Mouse (Mus musculus) stomach, embryonic 15.5 days (tissue): ENCODE measurements at regions not wholly inside any gene's neighbourhood (a gene's known extent, or its start where the extent isn't known, plus 50 kb on each side); places are given as distances from the start of the nearest gene placed in this dataset.

Experiments used
- ATAC-seq: fragments of 200-750 bp; cut with Nextera tagmentation; 2 replicates; pipeline ENCODE4 v1.8.0; 2017; ENCODE audit warnings: low read depth, moderate number of reproducible peaks, moderate TSS enrichment; ENCODE audit not compliant: insufficient read depth, low FRiP score
- H3K27ac ChIP-seq: fragments of 300-500 bp; sonication (generic); 2 replicates; pipeline ENCODE4 v1.5.1; 2015; ENCODE audit warnings: mild to moderate bottlenecking, inconsistent platforms
- H3K27me3 ChIP-seq: fragments of 300-500 bp; sonication (generic); replicated peaks from 2 replicates; pipeline ENCODE4 v1.6.1; 2015; ENCODE audit warnings: inconsistent platforms
- H3K36me3 ChIP-seq: fragments of 300-500 bp; sonication (generic); 2 replicates; pipeline ENCODE4 v1.6.1; 2015; ENCODE audit warnings: inconsistent platforms
- H3K4me1 ChIP-seq: fragments of 300-500 bp; sonication (generic); 2 replicates; pipeline ENCODE4 v1.6.1; 2015; ENCODE audit warnings: inconsistent platforms
- H3K4me2 ChIP-seq: fragments of 300-500 bp; sonication (generic); 2 replicates; pipeline ENCODE4 v1.6.1; 2015; ENCODE audit warnings: mild to moderate bottlenecking, inconsistent platforms
- H3K4me3 ChIP-seq: fragments of 300-500 bp; sonication (generic); replicated peaks from 2 replicates; pipeline ENCODE4 v1.5.1; 2015; ENCODE audit warnings: inconsistent platforms
- H3K9ac ChIP-seq: fragments of 300-500 bp; sonication (generic); 2 replicates; pipeline ENCODE4 v1.6.1; 2015; ENCODE audit warnings: inconsistent platforms
- H3K9me3 ChIP-seq: fragments of 300-500 bp; sonication (generic); 2 replicates; pipeline ENCODE4 v1.6.1; 2016; ENCODE audit warnings: inconsistent platforms
- WGBS: fragments of 180-500 bp; shearing (Covaris S2); methylation state at CpG from one replicate; pipeline ENCODE4 v1.1.7; 2015; 5-methylcytosine and 5-hydroxymethylcytosine counted together

DNA sequence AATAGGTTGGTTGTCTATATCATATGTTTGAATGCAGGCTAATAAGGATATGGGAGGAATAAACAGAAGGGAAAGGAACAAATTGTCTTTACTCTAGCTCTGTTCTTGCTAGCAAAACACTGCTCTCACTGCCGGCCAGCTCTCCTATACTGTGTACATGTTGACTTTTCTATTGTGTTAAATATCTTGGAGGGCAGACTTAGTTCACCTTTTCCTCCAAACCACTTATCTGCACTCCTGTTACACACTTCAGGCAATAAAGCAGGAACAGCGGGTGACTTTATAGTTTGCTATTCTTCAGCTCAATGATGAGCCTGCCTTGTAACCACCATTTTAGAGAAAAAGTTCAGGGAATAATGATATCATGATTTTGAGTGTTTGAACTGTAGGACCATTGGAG, 181.0 kb upstream of the Gm6793 start:
- Histone ChIP-seq H3K9ac (no peak overlapping the region), H3K4me3 (no peak overlapping the region), H3K4me1 (no peaks in the 10 kb centered on the region), H3K4me2 (no peak overlapping the region), H3K27ac (no peak overlapping the region), H3K9me3 (no peaks in the 10 kb centered on the region), H3K27me3 (no peaks in the 10 kb centered on the region), H3K36me3 (no peaks in the 10 kb centered on the region)
- 60% methylated on average over 2 of the region's 2 CpGs for WGBS
- peak; percentile 76; the same call in 1 of the 2 replicates for ATAC-seq

- 79% methylated on average over 3 of the region's 3 CpGs for WGBS
- H3K4me3 ChIP-seq, result no peak overlapping the region
- no peaks in the 10 kb centered on the region for H3K4me1 ChIP-seq
- H3K36me3 ChIP-seq, result no peaks in the 10 kb centered on the region
- no peak overlapping the region for H3K27ac ChIP-seq
- H3K9me3 ChIP-seq, result no peaks in the 10 kb centered on the region
- no peak overlapping the region for H3K4me2 ChIP-seq
- no peak for ATAC-seq
- no peaks in the 10 kb centered on the region for H3K27me3 ChIP-seq
- no peak overlapping the region for H3K9ac ChIP-seq
Observed at GRCm38 (mm10) chr8:112191846-112192245, 177.0 kb upstream of the Gm6793 start.

- no peaks in the 10 kb centered on the region for H3K4me1 ChIP-seq
- no peaks in the 10 kb centered on the region for H3K36me3 ChIP-seq
- H3K4me2 ChIP-seq, result no peak overlapping the region
- H3K9me3 ChIP-seq, result no peaks in the 10 kb centered on the region
- no peak overlapping the region for H3K4me3 ChIP-seq
- 17% methylated on average over 2 of the region's 2 CpGs for WGBS
- no peak overlapping the region for H3K9ac ChIP-seq
- H3K27ac ChIP-seq, result no peak overlapping the region
- H3K27me3 ChIP-seq, result no peaks in the 10 kb centered on the region
- no peak for ATAC-seq
Observed at GRCm38 (mm10) chr8:112189698-112190097, 174.9 kb upstream of the Gm6793 start.

DNA sequence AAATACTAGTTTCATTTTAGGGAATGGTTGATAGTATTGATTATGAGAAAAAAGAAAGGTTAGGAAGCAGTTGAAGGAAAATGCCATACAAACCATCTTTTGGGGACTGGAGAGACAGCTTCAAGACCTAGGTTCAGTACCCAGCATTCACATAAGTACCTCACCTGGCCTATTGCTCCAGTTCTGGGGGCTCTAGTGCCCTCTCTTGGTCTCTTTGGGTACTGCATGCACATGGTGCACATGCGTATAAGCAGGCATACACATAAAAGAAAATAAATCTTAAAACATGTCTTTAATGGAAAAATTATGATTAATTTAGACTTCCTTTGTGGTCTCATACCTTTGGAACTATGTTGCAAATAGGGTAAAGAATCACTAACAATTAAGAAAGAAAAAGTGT, 155.3 kb upstream of the Gm6793 start:
- no peak overlapping the region for H3K27ac ChIP-seq
- ATAC-seq, result no peak
- no peaks in the 10 kb centered on the region for H3K36me3 ChIP-seq
- H3K9me3 ChIP-seq, result no peaks in the 10 kb centered on the region; the same call in 1 of the 2 replicates
- no peak overlapping the region for H3K4me3 ChIP-seq
- WGBS, result 93% methylated on average over 1 of the region's 1 CpGs
- no peaks in the 10 kb centered on the region for H3K27me3 ChIP-seq
- no peak overlapping the region for H3K9ac ChIP-seq
- no peak overlapping the region for H3K4me2 ChIP-seq
- no peaks in the 10 kb centered on the region for H3K4me1 ChIP-seq

DNA sequence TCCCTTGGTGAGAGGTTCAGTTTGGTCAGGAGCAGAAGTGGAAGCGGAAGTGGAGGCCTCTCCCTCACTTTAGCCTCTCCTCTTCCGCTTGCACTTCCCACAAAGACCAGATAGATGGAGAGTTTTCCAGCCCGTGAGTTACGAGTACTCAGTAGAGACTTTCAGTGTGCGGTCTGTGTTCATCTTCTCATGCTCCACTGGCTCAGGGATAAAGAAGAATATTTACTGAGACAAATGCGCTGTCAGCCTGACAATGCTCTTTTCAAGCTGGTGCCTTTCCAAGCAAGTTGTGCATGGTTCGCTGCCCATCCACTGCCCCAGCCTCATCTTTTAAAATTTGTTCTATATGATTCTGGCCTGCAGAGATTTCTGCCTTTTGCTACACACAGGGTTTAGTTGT, 141.8 kb upstream of the Gm6793 start:
- WGBS, result 78% methylated on average over 7 of the region's 7 CpGs
- no peaks in the 10 kb centered on the region for H3K27me3 ChIP-seq
- ATAC-seq, result no peak
- no peaks in the 10 kb centered on the region for H3K36me3 ChIP-seq
- no peak overlapping the region for H3K4me2 ChIP-seq
- H3K9me3 ChIP-seq, result no peaks in the 10 kb centered on the region
- no peak overlapping the region for H3K27ac ChIP-seq
- no peak overlapping the region for H3K4me3 ChIP-seq
- H3K4me1 ChIP-seq, result no peaks in the 10 kb centered on the region
- H3K9ac ChIP-seq, result no peak overlapping the region

DNA sequence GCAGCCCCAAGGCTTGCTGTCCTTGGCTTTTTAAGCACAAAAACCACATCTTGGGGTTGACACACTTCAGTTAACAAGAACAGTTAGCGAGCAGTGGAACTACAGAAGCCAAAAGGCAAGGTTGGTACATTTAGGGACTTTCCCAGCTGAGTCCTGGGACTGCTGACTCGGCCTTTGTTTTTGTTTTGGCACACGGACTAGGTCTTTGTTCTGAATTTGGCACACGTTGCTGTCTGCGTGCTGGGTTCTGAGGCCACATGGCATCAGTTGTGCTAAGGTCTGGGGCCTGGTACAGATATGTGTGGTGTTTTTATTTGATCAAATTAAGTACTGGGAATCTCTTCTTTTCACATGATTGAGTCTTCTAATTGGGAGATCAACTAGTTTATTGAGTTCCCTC, 124.1 kb upstream of the Gm6793 start:
- H3K4me3 ChIP-seq, result no peak overlapping the region
- no peaks in the 10 kb centered on the region for H3K36me3 ChIP-seq
- no peak overlapping the region for H3K27ac ChIP-seq
- H3K4me1 ChIP-seq, result no peaks in the 10 kb centered on the region
- WGBS, result 79% methylated on average over 5 of the region's 5 CpGs
- no peak for ATAC-seq
- H3K9me3 ChIP-seq, result no peaks in the 10 kb centered on the region
- no peak overlapping the region for H3K4me2 ChIP-seq
- no peaks in the 10 kb centered on the region for H3K27me3 ChIP-seq
- H3K9ac ChIP-seq, result no peak overlapping the region

- Histone ChIP-seq H3K36me3 (no peaks in the 10 kb centered on the region), H3K9me3 (no peaks in the 10 kb centered on the region), H3K27ac (no peak overlapping the region), H3K27me3 (no peaks in the 10 kb centered on the region), H3K9ac (no peak overlapping the region), H3K4me3 (no peak overlapping the region), H3K4me1 (no peaks in the 10 kb centered on the region), H3K4me2 (no peak overlapping the region)
- 64% methylated on average over 2 of the region's 2 CpGs for WGBS
- ATAC-seq, result no peak
Observed at GRCm38 (mm10) chr8:112130196-112130595, 115.4 kb upstream of the Gm6793 start.

DNA sequence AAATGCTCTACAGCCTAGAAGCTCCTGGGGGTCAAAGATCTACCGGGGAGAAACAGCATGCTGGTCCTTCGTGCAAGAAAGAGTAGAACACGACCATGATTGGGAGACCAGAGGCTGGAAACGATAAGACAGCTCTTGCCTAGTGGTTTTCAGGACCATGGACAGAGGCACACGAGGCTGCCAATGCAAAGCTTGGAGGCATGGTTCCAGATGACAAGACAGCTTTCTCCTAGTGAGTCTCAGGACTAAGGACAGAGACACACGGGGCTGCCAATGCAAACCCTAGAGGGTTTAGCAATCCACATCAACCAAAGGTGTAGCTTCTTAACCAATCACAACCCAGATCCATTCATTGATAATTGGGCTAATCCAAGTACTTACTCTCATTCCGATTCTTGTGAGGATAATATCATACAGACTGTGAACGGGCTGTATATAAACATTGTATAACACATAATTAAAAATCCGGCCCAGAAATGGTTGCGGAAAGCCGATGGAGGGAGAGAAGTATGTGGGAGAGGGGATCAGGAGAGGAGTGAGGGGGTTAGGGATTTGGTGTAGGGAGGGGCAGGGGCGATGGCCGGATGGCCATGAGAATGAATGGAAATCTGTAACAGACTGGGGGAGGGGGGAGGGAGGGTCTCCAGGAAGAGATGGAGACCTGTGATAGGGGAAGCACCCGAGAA, 114.1 kb upstream of the Gm6793 start:
- WGBS, result 47% methylated on average over 14 of the region's 14 CpGs
- peak; percentile 76 for ATAC-seq

DNA sequence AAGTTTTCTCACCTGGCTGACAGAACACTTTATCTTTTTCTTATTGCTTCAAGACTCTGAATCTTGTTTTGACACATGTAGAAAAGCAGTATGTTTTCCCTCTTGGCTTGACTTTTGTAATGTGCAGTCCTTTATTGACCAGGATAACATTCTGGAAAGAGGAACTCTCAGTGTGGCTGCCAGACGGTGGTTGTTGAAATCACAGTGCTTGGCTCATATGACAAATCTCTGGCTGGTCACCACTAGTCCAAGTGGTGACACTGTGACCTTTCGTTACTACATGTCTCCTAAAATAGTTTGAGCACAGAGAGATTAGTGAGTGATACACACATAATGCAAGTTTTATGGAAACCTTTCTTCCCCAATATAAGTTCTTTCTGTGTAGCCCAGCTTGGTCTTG, 97.1 kb upstream of the Gm6793 start:
- no peak overlapping the region for H3K9ac ChIP-seq
- H3K4me3 ChIP-seq, result no peak overlapping the region
- no peaks in the 10 kb centered on the region for H3K4me1 ChIP-seq
- no peak for ATAC-seq
- no peaks in the 10 kb centered on the region for H3K36me3 ChIP-seq
- no peaks in the 10 kb centered on the region for H3K27me3 ChIP-seq
- H3K9me3 ChIP-seq, result no peaks in the 10 kb centered on the region
- H3K27ac ChIP-seq, result no peak overlapping the region
- no peak overlapping the region for H3K4me2 ChIP-seq
- WGBS, result 56% methylated on average over 2 of the region's 2 CpGs

More for the DNA sequence above, 114.1 kb upstream of the Gm6793 start:
- Histone ChIP-seq H3K9me3 (no peaks in the 10 kb centered on the region), H3K27ac (no peak overlapping the region), H3K9ac (no peak overlapping the region), H3K4me1 (no peaks in the 10 kb centered on the region), H3K36me3 (no peaks in the 10 kb centered on the region), H3K27me3 (no peaks in the 10 kb centered on the region), H3K4me3 (no peak overlapping the region), H3K4me2 (no peak overlapping the region)

GRCm38 (mm10) chr8:112097883-112098635, 83.2 kb upstream of the Gm6793 start:
- no peak overlapping the region for H3K4me3 ChIP-seq
- no peak for ATAC-seq
- H3K4me2 ChIP-seq, result no peak overlapping the region
- H3K4me1 ChIP-seq, result no peaks in the 10 kb centered on the region
- no peak overlapping the region for H3K9ac ChIP-seq
- 86% methylated on average over 10 of the region's 10 CpGs for WGBS
- no peaks in the 10 kb centered on the region for H3K9me3 ChIP-seq
- H3K27ac ChIP-seq, result no peak overlapping the region
- H3K27me3 ChIP-seq, result no peaks in the 10 kb centered on the region
- H3K36me3 ChIP-seq, result no peaks in the 10 kb centered on the region

- Histone ChIP-seq H3K36me3 (no peaks in the 10 kb centered on the region), H3K4me1 (no peaks in the 10 kb centered on the region), H3K27ac (no peak overlapping the region), H3K9me3 (no peaks in the 10 kb centered on the region), H3K9ac (no peak overlapping the region), H3K4me3 (no peak overlapping the region), H3K4me2 (no peak overlapping the region), H3K27me3 (no peaks in the 10 kb centered on the region)
- no peak for ATAC-seq
- WGBS, result 83% methylated on average over 2 of the region's 2 CpGs
Observed at GRCm38 (mm10) chr8:112094881-112095280, 80.0 kb upstream of the Gm6793 start.

- H3K9ac ChIP-seq, result no peak overlapping the region
- no peaks in the 10 kb centered on the region for H3K4me1 ChIP-seq
- H3K27me3 ChIP-seq, result no peaks in the 10 kb centered on the region
- H3K4me2 ChIP-seq, result no peak overlapping the region
- 61% methylated on average over 7 of the region's 7 CpGs for WGBS
- no peaks in the 10 kb centered on the region for H3K36me3 ChIP-seq
- ATAC-seq, result no peak
- no peak overlapping the region for H3K4me3 ChIP-seq
- H3K27ac ChIP-seq, result no peak overlapping the region
- no peaks in the 10 kb centered on the region for H3K9me3 ChIP-seq
Observed at GRCm38 (mm10) chr8:112093554-112093953, 78.7 kb upstream of the Gm6793 start.
